In genomic region chr3:121258521-121259478, GRCm38 (mm10) we compare ENCODE assay signal across 8 mouse cellular contexts. TPM values are rescaled to one million over a fixed set of nuclear protein-coding genes. Genes with fewer than 3 reads are reported as not detected.
DNase-seq lines count a peak whose midpoint lies in the region; ATAC-seq and TF ChIP-seq lines count a peak whose summit lies in the region.
"Had no signal": no experiment of that assay in that cellular context is flagged by ENCODE, and none has a peak within 500 bp of the region (broad histone marks: within the 10 kb centered on the region; RNA-seq: fewer than 3 reads in every experiment).

No protein-coding gene starts in this region.

- no peak overlapping the region for H3K4me2 ChIP-seq in kidney, embryonic 15.5 days
- H3K4me2 ChIP-seq in heart, embryonic 14.5 days (ENCODE audit: low read length), result peak overlapping the region; percentile 39
- H3K4me2 ChIP-seq in liver, embryonic 16.5 days (ENCODE audit: low read depth, low read length), result peak overlapping the region; percentile 65
- no peak overlapping the region for H3K4me2 ChIP-seq in hindbrain, embryonic 12.5 days (replicated peaks)
- H3K4me2 ChIP-seq: midbrain, embryonic 12.5 days had no signal

- H3K4me1 ChIP-seq in kidney, adult 2 months (ENCODE audit: control insufficient read depth, insufficient read depth, low read length), result peaks cover 5% of the 10 kb centered on the region; the same call in 1 of the 2 replicates
- peaks cover 21% of the 10 kb centered on the region for H3K4me1 ChIP-seq in kidney, embryonic 15.5 days
- H3K4me1 ChIP-seq in heart, embryonic 14.5 days (ENCODE audit: control insufficient read depth in 2 of 2, insufficient read depth in 2 of 2, low read length in 2 of 2), result peaks cover 4 to 13% of the 10 kb centered on the region in 2 experiments; a peak in 3 of 4 replicates
- peaks cover 37% of the 10 kb centered on the region for H3K4me1 ChIP-seq in liver, embryonic 16.5 days (ENCODE audit: control insufficient read depth, low read depth, low read length)
- H3K4me1 ChIP-seq in hindbrain, embryonic 12.5 days, result peaks cover 4% of the 10 kb centered on the region; the same call in 1 of the 2 replicates

- no peak overlapping the region for H3K27ac ChIP-seq in kidney, adult 2 months (ENCODE audit: insufficient read depth, low read depth, low read length)
- no peak overlapping the region for H3K27ac ChIP-seq in kidney, embryonic 15.5 days
- no peak overlapping the region for H3K27ac ChIP-seq in heart, embryonic 14.5 days (replicated peaks in 1 of 2; ENCODE audit: control insufficient read depth in 1 of 2, insufficient read depth in 1 of 2, low read depth in 2 of 2, low read length in 2 of 2)
- peak overlapping the region; percentile 37 for H3K27ac ChIP-seq in liver, embryonic 16.5 days (ENCODE audit: low read length)
- H3K27ac ChIP-seq in hindbrain, embryonic 12.5 days, result no peak overlapping the region
- H3K27ac ChIP-seq: midbrain, embryonic 12.5 days had no signal

- no peak for ATAC-seq in kidney, embryonic 15.5 days (replicated peaks; ENCODE audit: low FRiP score)
- no peak for ATAC-seq in heart, embryonic 14.5 days (ENCODE audit: insufficient number of reproducible peaks, insufficient read depth, low FRiP score, low read depth)
- no peak for ATAC-seq in liver, embryonic 16.5 days (ENCODE audit: low read depth)
- no peak for ATAC-seq in hindbrain, embryonic 12.5 days (ENCODE audit: low FRiP score)

- H3K36me3 ChIP-seq in kidney, adult 2 months (ENCODE audit: control insufficient read depth, insufficient read depth, low read length), result no peaks in the 10 kb centered on the region
- no peaks in the 10 kb centered on the region for H3K36me3 ChIP-seq in kidney, embryonic 15.5 days
- no peaks in the 10 kb centered on the region for H3K36me3 ChIP-seq in heart, embryonic 14.5 days (ENCODE audit: control insufficient read depth, insufficient read depth, low read length)
- no peaks in the 10 kb centered on the region for H3K36me3 ChIP-seq in liver, embryonic 16.5 days (ENCODE audit: control insufficient read depth, insufficient read depth)
- no peaks in the 10 kb centered on the region for H3K36me3 ChIP-seq in hindbrain, embryonic 12.5 days
- H3K36me3 ChIP-seq: midbrain, embryonic 12.5 days had no signal

- no peak overlapping the region for H3K9ac ChIP-seq in kidney, embryonic 15.5 days
- no peak overlapping the region for H3K9ac ChIP-seq in heart, embryonic 14.5 days (ENCODE audit: low read length)
- H3K9ac ChIP-seq in liver, embryonic 16.5 days (ENCODE audit: low read depth, low read length), result peak overlapping the region; percentile 40; the same call in 1 of the 2 replicates
- H3K9ac ChIP-seq in hindbrain, embryonic 12.5 days, result no peak overlapping the region
- H3K9ac ChIP-seq: midbrain, embryonic 12.5 days had no signal

- TF ChIP-seq POLR2A in kidney, adult 2 months (IDR thresholded peaks at IDR 0.05; ENCODE audit: low read depth, low read length), result no peak

- WGBS in kidney, adult 2 months, result 32% methylated on average over 20 of the region's 20 CpGs
- WGBS in kidney, embryonic 15.5 days, result 57% methylated on average over 20 of the region's 20 CpGs
- 60% methylated on average over 20 of the region's 20 CpGs for WGBS in heart, embryonic 14.5 days
- WGBS in liver, embryonic 16.5 days (ENCODE audit: insufficient replicate concordance), result 60% methylated on average over 20 of the region's 20 CpGs
- 83% methylated on average over 20 of the region's 20 CpGs for WGBS in hindbrain, embryonic 12.5 days

- H3K4me3 ChIP-seq in kidney, adult 2 months (ENCODE audit: insufficient read depth, low read depth, low read length), result no peak overlapping the region
- no peak overlapping the region for H3K4me3 ChIP-seq in kidney, embryonic 15.5 days (replicated peaks)
- H3K4me3 ChIP-seq in heart, embryonic 14.5 days (ENCODE audit: control insufficient read depth in 1 of 2, insufficient read depth in 1 of 2, low read depth in 1 of 2, low read length in 2 of 2), result no peak overlapping the region
- H3K4me3 ChIP-seq in liver, embryonic 16.5 days (ENCODE audit: low read depth, low read length), result peak overlapping the region; percentile 7; the same call in 1 of the 2 replicates
- no peak overlapping the region for H3K4me3 ChIP-seq in hindbrain, embryonic 12.5 days
- H3K4me3 ChIP-seq: midbrain, embryonic 12.5 days had no signal

- peak; percentile 40 for DNase-seq in kidney, adult 2 months
- DNase-seq in NIH3T3 (ENCODE audit: low read depth), result peak; percentile 57
- no peak for DNase-seq in urinary bladder, adult 18-20 months (ENCODE audit: low spot score in 2 of 2)

- no peaks in the 10 kb centered on the region for H3K9me3 ChIP-seq in kidney, embryonic 15.5 days (replicated peaks)
- no peaks in the 10 kb centered on the region for H3K9me3 ChIP-seq in heart, embryonic 14.5 days (ENCODE audit: control insufficient read depth, low read length)
- H3K9me3 ChIP-seq in liver, embryonic 16.5 days (replicated peaks; ENCODE audit: control insufficient read depth, low read length), result no peaks in the 10 kb centered on the region
- H3K9me3 ChIP-seq in hindbrain, embryonic 12.5 days (replicated peaks), result no peaks in the 10 kb centered on the region
- H3K9me3 ChIP-seq: midbrain, embryonic 12.5 days had no signal

- no peak for TF ChIP-seq CTCF in kidney, adult 2 months (conservative IDR thresholded peaks at IDR 0.05; ENCODE audit: insufficient read depth, insufficient read length, low read depth, low read length)

- H3K27me3 ChIP-seq in kidney, adult 2 months (replicated peaks; ENCODE audit: control insufficient read depth, insufficient read depth, low read length), result no peaks in the 10 kb centered on the region
- peaks cover 43% of the 10 kb centered on the region for H3K27me3 ChIP-seq in kidney, embryonic 15.5 days
- H3K27me3 ChIP-seq in heart, embryonic 14.5 days (ENCODE audit: control insufficient read depth, insufficient read depth, low read length), result peaks cover 31% of the 10 kb centered on the region
- no peaks in the 10 kb centered on the region; the same call in none of the 2 replicates for H3K27me3 ChIP-seq in liver, embryonic 16.5 days (ENCODE audit: control insufficient read depth, insufficient read depth, low read depth, low read length)
- H3K27me3 ChIP-seq in hindbrain, embryonic 12.5 days, result peaks cover 38% of the 10 kb centered on the region

RNA-seq across cellular contexts. Expression of gene Tmem56, which starts 24.1 kb away (rescaled TPM):
- 2.5 and 2.7 TPM in 2 replicates for polyA plus RNA-seq in kidney, adult 2 months (2012; rRNA removed)
- 1.6 and 1.7 TPM in 2 replicates for polyA plus RNA-seq in kidney, embryonic 15.5 days (2015; fragmentation: Nextera tagmentation; extraction: Ambion mirVana)
- 1.3 and 1.5 TPM in 2 replicates for polyA plus RNA-seq in heart, embryonic 14.5 days (2014; fragmentation: Nextera tagmentation; extraction: Ambion mirVana)
- polyA plus RNA-seq in liver, embryonic 16.5 days (2015; fragmentation: Nextera tagmentation; extraction: Ambion mirVana), result 12.8 and 15.2 TPM in 2 replicates
- 0.79 and 1.2 TPM in 2 replicates for polyA plus RNA-seq in hindbrain, embryonic 12.5 days (2016; fragmentation: Nextera tagmentation; extraction: Ambion mirVana)

RNA-seq across cellular contexts. Expression of gene Alg14, which starts 32.8 kb away (rescaled TPM):
- polyA plus RNA-seq in kidney, adult 2 months (2012; rRNA removed), result 19.8 and 22.9 TPM in 2 replicates
- polyA plus RNA-seq in kidney, embryonic 15.5 days (2015; fragmentation: Nextera tagmentation; extraction: Ambion mirVana), result 38.9 and 41.5 TPM in 2 replicates
- polyA plus RNA-seq in heart, embryonic 14.5 days (2014; fragmentation: Nextera tagmentation; extraction: Ambion mirVana), result 41.9 and 43.7 TPM in 2 replicates
- 15.0 and 16.6 TPM in 2 replicates for polyA plus RNA-seq in liver, embryonic 16.5 days (2015; fragmentation: Nextera tagmentation; extraction: Ambion mirVana)
- 28.7 and 38.5 TPM in 2 replicates for polyA plus RNA-seq in hindbrain, embryonic 12.5 days (2016; fragmentation: Nextera tagmentation; extraction: Ambion mirVana)

Comparison
In these comparisons a context has a peak if more than half of its experiments do, and no peak if none do; other contexts are left out.
1. DNase-seq: peak in kidney, adult 2 months (single experiment) and NIH3T3 (single experiment); none in urinary bladder, adult 18-20 months (0 of 2).
2. H3K4me2 ChIP-seq: peak in heart, embryonic 14.5 days (single experiment) and liver, embryonic 16.5 days (single experiment); none in kidney, embryonic 15.5 days (single experiment) and hindbrain, embryonic 12.5 days (single experiment).